Mouse (Mus musculus): Measurements from ENCODE around the gene Fkbp5.

DNA sequence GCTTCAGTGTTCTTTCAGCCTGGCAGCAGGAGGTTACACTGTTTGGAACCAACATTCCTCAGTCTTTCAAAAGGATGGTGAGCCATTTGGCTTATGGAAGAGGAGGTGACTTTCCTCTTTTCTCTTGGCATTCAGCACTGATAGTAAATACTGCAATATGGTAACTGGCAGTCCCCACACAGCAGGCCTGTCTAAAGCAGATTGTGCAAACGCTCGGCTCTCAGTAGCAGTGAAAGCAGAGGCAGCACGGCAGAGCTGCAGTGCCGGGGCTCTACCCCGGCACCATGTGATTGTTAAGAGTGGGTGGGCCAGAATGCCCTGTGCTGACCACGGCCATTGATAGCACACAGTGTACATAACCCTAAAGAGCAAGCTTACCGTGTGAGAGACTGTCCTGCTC, 110.9 kb downstream of the Fkbp5 start:
- TF ChIP-seq CTCF (IDR thresholded peaks at IDR 0.05; ENCODE audit: extremely low read depth, insufficient read length, insufficient replicate concordance, low read depth, low read length) (no peak), POLR2A (IDR thresholded peaks at IDR 0.05; ENCODE audit: low read depth, low read length) (no peak)

All from small intestine, adult 2 months (tissue).